Mouse (Mus musculus) gastrocnemius, postnatal 36 days (tissue): ENCODE data around the gene Sept9. TPM values are rescaled to one million over a fixed set of nuclear protein-coding genes. Genes with fewer than 3 reads are reported as not detected.

Experiments
- DNase-seq, 2 experiments: peaks; one replicate each; pipeline ENCODE4 v3.0.0; 2022
- intact Hi-C: fragments of 180-260 bp; cut with DNase I; formaldehyde crosslinking; loops from one replicate; pipeline ENCODE4 v1.15.1; 2025
- total RNA-seq, 2 experiments: library from RNA; stranded (reverse); gene quantifications; 2 replicates each; pipeline ENCODE4 v1.2.3; 2021

Sept9 gene
- total RNA-seq, 2 experiments from 2014 or later: 11.3 to 14.2 TPM

- intact Hi-C loops: no loop called here
- no peak for DNase-seq
These were observed 209.1 kb downstream of the Sept9 start for GRCm38 (mm10) chr11:117408442-117409031.

- no peak for DNase-seq
- intact Hi-C loops: no loop called here
These were observed 209.9 kb downstream of the Sept9 start for GRCm38 (mm10) chr11:117409331-117409730.

DNA sequence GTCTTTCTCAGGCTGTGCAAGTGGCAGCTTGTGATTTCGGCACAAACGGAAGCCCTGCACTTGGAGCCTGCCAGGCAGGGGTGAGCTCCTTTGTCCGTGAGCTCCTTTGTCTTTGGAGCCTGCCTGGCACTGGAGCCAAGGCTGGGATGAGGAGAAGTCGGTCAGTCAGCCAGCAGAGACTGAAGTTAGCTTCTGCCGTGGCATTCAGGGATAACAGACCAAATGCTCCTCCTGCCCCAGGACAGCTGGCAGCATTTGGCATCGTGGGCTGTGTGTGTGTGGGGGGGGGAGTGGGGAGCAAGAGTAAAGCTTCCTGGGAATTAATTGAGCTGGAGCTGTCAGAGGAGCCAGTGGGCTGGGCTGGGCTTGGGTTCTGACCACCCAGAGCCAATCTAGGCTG, 210.6 kb downstream of the Sept9 start:
- intact Hi-C loops: no loop called here

GRCm38 (mm10) chr11:117411663-117412062, 212.2 kb downstream of the Sept9 start:
- intact Hi-C loops: no loop called here

More for the DNA sequence above, 210.6 kb downstream of the Sept9 start:
- no peak for DNase-seq

More at GRCm38 (mm10) chr11:117411663-117412062, 212.2 kb downstream of the Sept9 start:
- DNase-seq: no peak

Other genes starting within 250 kb of the Sept9 start
- 10 to 100 TPM; 37.6 to 42.9 TPM for gene Sec14l1, start 84.5 kb upstream of the Sept9 start, total RNA-seq